Mouse (Mus musculus): ENCODE results near the gene Kif5c.

Gene Kif5c

GRCm38 (mm10) chr2:49805736-49806371 lies 186.8 kb downstream of the Kif5c start:
- no peak for DNase-seq

GRCm38 (mm10) chr2:49809496-49809895 lies 190.4 kb downstream of the Kif5c start:
- DNase-seq: no peak

- DNase-seq: no peak
Observed at GRCm38 (mm10) chr2:49811420-49811819, 192.3 kb downstream of the Kif5c start.

GRCm38 (mm10) chr2:49811871-49812363 lies 192.8 kb downstream of the Kif5c start:
- peak; percentile 55 for DNase-seq

GRCm38 (mm10) chr2:49813151-49813550 lies 194.1 kb downstream of the Kif5c start:
- DNase-seq: no peak

- peak; percentile 35 for DNase-seq
Observed at GRCm38 (mm10) chr2:49814011-49814410, 194.9 kb downstream of the Kif5c start.

- DNase-seq: no peak
Observed at GRCm38 (mm10) chr2:49815696-49816320, 196.7 kb downstream of the Kif5c start.

- DNase-seq: no peak
Observed at GRCm38 (mm10) chr2:49816549-49816948, 197.5 kb downstream of the Kif5c start.

GRCm38 (mm10) chr2:49817151-49817550 lies 198.1 kb downstream of the Kif5c start:
- DNase-seq: no peak

- no peak for DNase-seq
Observed at GRCm38 (mm10) chr2:49818126-49818525, 199.0 kb downstream of the Kif5c start.

GRCm38 (mm10) chr2:49822312-49822711 lies 203.2 kb downstream of the Kif5c start:
- no peak for DNase-seq

All from lung, postnatal 14 days (tissue).